Mouse (Mus musculus) hindbrain, embryonic 16.5 days (tissue): ENCODE data around the gene Agmat. TPM values are rescaled to one million over a fixed set of nuclear protein-coding genes. Genes with fewer than 3 reads are reported as not detected.

ENCODE experiments used
- ATAC-seq: fragments of 200-750 bp; cut with Nextera tagmentation; 2 replicates; pipeline ENCODE4 v1.8.0; 2017; ENCODE audit warnings: moderate TSS enrichment, moderate library complexity
- H3K27ac ChIP-seq: fragments of 300-500 bp; sonication (generic); 2 replicates; pipeline ENCODE4 v1.5.1; 2014; ENCODE audit warnings: low read depth, mild to moderate bottlenecking, control low read depth, low read length, moderate library complexity
- H3K27me3 ChIP-seq: fragments of 300-500 bp; sonication (generic); replicated peaks from 2 replicates; pipeline ENCODE4 v1.6.1; 2014; ENCODE audit warnings: low read length; ENCODE audit not compliant: control insufficient read depth, insufficient read depth
- H3K36me3 ChIP-seq: fragments of 300-500 bp; sonication (generic); 2 replicates; pipeline ENCODE4 v1.6.1; 2014; ENCODE audit warnings: mild to moderate bottlenecking, low read length, moderate library complexity, mixed read lengths; ENCODE audit not compliant: control insufficient read depth, insufficient read depth
- H3K4me1 ChIP-seq: fragments of 300-500 bp; sonication (generic); 2 replicates; pipeline ENCODE4 v1.6.1; 2014; ENCODE audit warnings: low read depth, low read length; ENCODE audit not compliant: control insufficient read depth, insufficient read depth
- H3K4me2 ChIP-seq: fragments of 300-500 bp; sonication (generic); 2 replicates; pipeline ENCODE4 v1.6.1; 2014; ENCODE audit warnings: mild to moderate bottlenecking, low read length, control low read depth, moderate library complexity
- H3K4me3 ChIP-seq: fragments of 300-500 bp; sonication (generic); 2 replicates; pipeline ENCODE4 v1.5.1; 2014; ENCODE audit warnings: mild to moderate bottlenecking, low read length, control low read depth, moderate library complexity
- H3K9ac ChIP-seq: fragments of 300-500 bp; sonication (generic); 2 replicates; pipeline ENCODE4 v1.6.1; 2014; ENCODE audit warnings: low read depth, mild to moderate bottlenecking, control low read depth, low read length, moderate library complexity
- H3K9me3 ChIP-seq: fragments of 300-500 bp; sonication (generic); 2 replicates; pipeline ENCODE4 v1.6.1; 2014; ENCODE audit warnings: mild to moderate bottlenecking, low read length, moderate library complexity; ENCODE audit not compliant: control insufficient read depth
- WGBS: fragments of 180-500 bp; shearing (Covaris S2); extraction: QIAGEN DNeasy Blood & Tissue Kit; methylation state at CpG from one replicate; pipeline ENCODE4 v1.1.7; 2014; 5-methylcytosine and 5-hydroxymethylcytosine counted together
- polyA plus RNA-seq: library from polyadenylated mRNA; unstranded; fragments of >200 nt; fragmentation: Nextera tagmentation; extraction: Ambion mirVana; gene quantifications from 2 replicates; pipeline ENCODE4 v1.2.1, GENCODE M21; 2015

Gene Agmat
- polyA plus RNA-seq, 1 experiment from 2014 or later = 0.29 TPM

GRCm38 (mm10) chr4:141730401-141730800, 16.1 kb upstream of the Agmat start:
- peaks cover 9% of the 10 kb centered on the region for H3K4me1 ChIP-seq
- H3K36me3 ChIP-seq = no peaks in the 10 kb centered on the region
- no peak overlapping the region for H3K4me3 ChIP-seq
- H3K27me3 ChIP-seq = no peaks in the 10 kb centered on the region
- 78% methylated on average over 13 of the region's 13 CpGs for WGBS
- H3K9ac ChIP-seq = no peak overlapping the region
- no peak overlapping the region for H3K27ac ChIP-seq
- no peak overlapping the region for H3K4me2 ChIP-seq
- no peaks in the 10 kb centered on the region for H3K9me3 ChIP-seq
- no peak for ATAC-seq

- Histone ChIP-seq H3K9me3 (no peaks in the 10 kb centered on the region), H3K9ac (no peak overlapping the region), H3K4me3 (no peak overlapping the region), H3K36me3 (no peaks in the 10 kb centered on the region), H3K4me1 (peaks cover 10% of the 10 kb centered on the region), H3K27me3 (no peaks in the 10 kb centered on the region), H3K4me2 (no peak overlapping the region), H3K27ac (no peak overlapping the region)
- WGBS = 75% methylated on average over 5 of the region's 5 CpGs
- no peak for ATAC-seq
Measured at GRCm38 (mm10) chr4:141731766-141732165, 14.7 kb upstream of the Agmat start.

GRCm38 (mm10) chr4:141734446-141735205, 11.8 kb upstream of the Agmat start:
- peak overlapping the region; percentile 74 for H3K27ac ChIP-seq
- H3K9ac ChIP-seq = peak overlapping the region; percentile 67
- H3K9me3 ChIP-seq = no peaks in the 10 kb centered on the region
- H3K4me1 ChIP-seq = peaks cover 10% of the 10 kb centered on the region
- no peaks in the 10 kb centered on the region for H3K27me3 ChIP-seq
- peak overlapping the region; percentile 86 for H3K4me2 ChIP-seq
- H3K4me3 ChIP-seq = peak overlapping the region; percentile 52
- WGBS = 8% methylated on average over 24 of the region's 24 CpGs
- no peaks in the 10 kb centered on the region for H3K36me3 ChIP-seq
- peak; percentile 99 for ATAC-seq

- 23% methylated on average over 9 of the region's 9 CpGs for WGBS
- peak overlapping the region; percentile 71 for H3K27ac ChIP-seq
Measured at GRCm38 (mm10) chr4:141735206-141735560, 11.3 kb upstream of the Agmat start.

GRCm38 (mm10) chr4:141736856-141737255, 9.6 kb upstream of the Agmat start:
- H3K4me1 ChIP-seq = peaks cover 10% of the 10 kb centered on the region
- no peaks in the 10 kb centered on the region for H3K36me3 ChIP-seq
- no peaks in the 10 kb centered on the region for H3K27me3 ChIP-seq
- no peak overlapping the region for H3K4me2 ChIP-seq
- H3K9me3 ChIP-seq = no peaks in the 10 kb centered on the region
- no peak for ATAC-seq
- WGBS = 69% methylated on average over 4 of the region's 4 CpGs
- no peak overlapping the region for H3K27ac ChIP-seq
- no peak overlapping the region for H3K9ac ChIP-seq
- no peak overlapping the region for H3K4me3 ChIP-seq

More at GRCm38 (mm10) chr4:141735206-141735560, 11.3 kb upstream of the Agmat start:
- no peak for ATAC-seq
- Histone ChIP-seq H3K27me3 (no peaks in the 10 kb centered on the region), H3K9ac (peak overlapping the region; percentile 67), H3K4me3 (peak overlapping the region; percentile 52), H3K4me1 (peaks cover 10% of the 10 kb centered on the region), H3K36me3 (no peaks in the 10 kb centered on the region), H3K9me3 (no peaks in the 10 kb centered on the region), H3K4me2 (peak overlapping the region; percentile 86)

- Histone ChIP-seq H3K4me2 (no peak overlapping the region), H3K4me1 (peaks cover 10% of the 10 kb centered on the region), H3K4me3 (no peak overlapping the region), H3K27me3 (no peaks in the 10 kb centered on the region), H3K9me3 (no peaks in the 10 kb centered on the region), H3K9ac (no peak overlapping the region), H3K36me3 (no peaks in the 10 kb centered on the region), H3K27ac (no peak overlapping the region)
- WGBS = 78% methylated on average over 8 of the region's 8 CpGs
- ATAC-seq = no peak
Measured at GRCm38 (mm10) chr4:141738015-141738414, 8.5 kb upstream of the Agmat start.

GRCm38 (mm10) chr4:141741856-141742255, 4.6 kb upstream of the Agmat start:
- ATAC-seq = no peak
- 70% methylated on average over 9 of the region's 9 CpGs for WGBS
- Histone ChIP-seq H3K4me2 (no peak overlapping the region), H3K27me3 (no peaks in the 10 kb centered on the region; the same call in 1 of the 2 replicates), H3K27ac (no peak overlapping the region), H3K4me1 (no peaks in the 10 kb centered on the region), H3K9me3 (no peaks in the 10 kb centered on the region), H3K9ac (no peak overlapping the region), H3K36me3 (no peaks in the 10 kb centered on the region), H3K4me3 (no peak overlapping the region)

- no peak overlapping the region for H3K9ac ChIP-seq
- 90% methylated on average over 4 of the region's 4 CpGs for WGBS
- H3K4me2 ChIP-seq = no peak overlapping the region
- H3K36me3 ChIP-seq = no peaks in the 10 kb centered on the region
- no peaks in the 10 kb centered on the region for H3K9me3 ChIP-seq
- H3K4me1 ChIP-seq = no peaks in the 10 kb centered on the region
- H3K27me3 ChIP-seq = no peaks in the 10 kb centered on the region; the same call in 1 of the 2 replicates
- no peak overlapping the region for H3K27ac ChIP-seq
- ATAC-seq = no peak
- no peak overlapping the region for H3K4me3 ChIP-seq
Measured at GRCm38 (mm10) chr4:141742381-141742780, 4.1 kb upstream of the Agmat start.

GRCm38 (mm10) chr4:141749557-141749956, 3.1 kb downstream of the Agmat start:
- Histone ChIP-seq H3K4me3 (no peak overlapping the region), H3K4me2 (no peak overlapping the region), H3K27me3 (no peaks in the 10 kb centered on the region; the same call in 1 of the 2 replicates), H3K9ac (no peak overlapping the region), H3K4me1 (no peaks in the 10 kb centered on the region), H3K36me3 (no peaks in the 10 kb centered on the region), H3K27ac (no peak overlapping the region), H3K9me3 (no peaks in the 10 kb centered on the region)
- no peak for ATAC-seq
- 31% methylated on average over 11 of the region's 11 CpGs for WGBS
